Mouse (Mus musculus) C2C12 (cell line): ENCODE data around the gene Adgrb3. TPM values are rescaled to one million over a fixed set of nuclear protein-coding genes. Genes with fewer than 3 reads are reported as not detected.

ENCODE experiments used
- H3K27me3 ChIP-seq: one replicate; pipeline ENCODE4 v1.6.1; 2011; ENCODE audit not compliant: control insufficient read depth, insufficient read depth, insufficient read length
- H3K36me3 ChIP-seq: one replicate; pipeline ENCODE4 v1.6.1; 2011; ENCODE audit not compliant: control insufficient read depth, insufficient read depth
- H3K4me3 ChIP-seq: one replicate; pipeline ENCODE4 v1.5.1; 2011; ENCODE audit warnings: mild to moderate bottlenecking, control low read depth; ENCODE audit not compliant: poor library complexity, insufficient read depth, severe bottlenecking
- H3K79me2 ChIP-seq: one replicate; pipeline ENCODE4 v1.6.1; 2011; ENCODE audit not compliant: control insufficient read depth, insufficient read depth
- H3K79me3 ChIP-seq: one replicate; pipeline ENCODE4 v1.6.1; 2011; ENCODE audit warnings: low read depth, control low read depth
- H3ac ChIP-seq: one replicate; pipeline ENCODE3; 2011; ENCODE audit warnings: low read depth; ENCODE audit not compliant: control insufficient read depth, insufficient read length
- CEBPB ChIP-seq: IDR thresholded peaks from one replicate; pipeline ENCODE4 v1.6.1; 2011; ENCODE audit warnings: low read depth, mild to moderate bottlenecking, control low read depth, moderate library complexity
- CTCF ChIP-seq: IDR thresholded peaks from one replicate; pipeline ENCODE4 v1.5.1; 2011; ENCODE audit not compliant: control insufficient read depth, insufficient read depth, insufficient read length
- FOSL1 ChIP-seq: IDR thresholded peaks from one replicate; pipeline ENCODE4 v1.8.0; 2011; ENCODE audit warnings: mild to moderate bottlenecking, low read length; ENCODE audit not compliant: poor library complexity, insufficient read depth, severe bottlenecking
- MAX ChIP-seq: IDR thresholded peaks from one replicate; pipeline ENCODE4 v1.6.1; 2011; ENCODE audit warnings: mild to moderate bottlenecking, control low read depth
- MYOD1 ChIP-seq: IDR thresholded peaks from one replicate; pipeline ENCODE4 v1.6.1; 2011; ENCODE audit warnings: low read depth; ENCODE audit not compliant: control insufficient read depth, insufficient read length
- MYOG ChIP-seq: IDR thresholded peaks from one replicate; pipeline ENCODE4 v1.6.1; 2011; ENCODE audit not compliant: control insufficient read depth, insufficient read length; ENCODE audit errors: extremely low read depth
- USF1 ChIP-seq: IDR thresholded peaks from one replicate; pipeline ENCODE4 v1.6.1; 2011; ENCODE audit warnings: low read depth, mild to moderate bottlenecking, control low read depth, moderate library complexity
- polyA plus RNA-seq: library from polyadenylated mRNA; unstranded; fragments of >200 nt; fragmentation: generic; extraction: Trizol; gene quantifications from one replicate; pipeline ENCODE4 v1.2.1, GENCODE M21; 2012; ENCODE audit warnings: missing spikeins

Gene Adgrb3
- polyA plus RNA-seq, 1 experiment, result not detected

DNA sequence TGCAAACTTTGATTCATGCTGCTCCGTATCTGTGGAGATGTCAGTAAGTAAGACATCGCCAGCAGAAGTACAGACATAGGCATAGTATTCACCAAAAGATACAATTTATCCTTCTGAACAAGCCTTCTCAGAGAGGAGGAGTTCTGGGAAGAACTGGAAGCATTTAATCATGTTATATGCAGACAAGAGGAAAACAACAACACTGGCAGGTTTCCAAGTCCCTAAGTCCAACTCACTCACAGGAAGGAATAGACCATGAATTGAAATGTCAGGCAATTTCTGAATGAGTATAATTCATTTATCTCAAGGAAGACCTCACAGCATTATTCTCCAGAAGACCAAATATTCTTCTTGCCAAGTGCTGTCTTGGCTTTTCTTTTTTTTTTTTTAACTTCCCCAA is 408.8 kb downstream of the Adgrb3 start:
- Histone ChIP-seq H3ac (no peak overlapping the region), H3K79me3 (no peaks in the 10 kb centered on the region), H3K27me3 (no peaks in the 10 kb centered on the region), H3K79me2 (no peaks in the 10 kb centered on the region), H3K36me3 (no peaks in the 10 kb centered on the region), H3K4me3 (no peak overlapping the region)
- TF ChIP-seq USF1 (no peak), CEBPB (no peak), MYOG (no peak), CTCF (no peak), FOSL1 (no peak), MYOD1 (no peak), MAX (no peak)

DNA sequence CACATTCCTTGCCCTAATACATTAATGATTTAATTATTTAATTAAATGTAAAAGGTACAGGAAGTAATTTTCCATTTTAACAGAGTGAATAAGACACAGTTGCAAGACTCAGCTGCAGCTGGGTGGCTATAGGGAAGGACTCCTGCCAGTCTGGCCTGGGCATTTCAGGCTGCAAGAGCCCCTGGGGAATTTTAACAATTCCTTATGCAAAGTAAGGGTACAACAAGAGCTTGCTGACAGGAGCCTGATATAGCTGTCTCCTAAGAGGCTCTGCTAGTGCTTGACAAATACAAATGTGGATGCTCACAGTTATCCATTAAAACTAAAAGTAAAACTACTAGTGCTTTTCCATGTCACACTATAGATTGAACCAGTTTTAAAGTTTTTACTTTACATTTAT is 410.1 kb downstream of the Adgrb3 start:
- Histone ChIP-seq H3K36me3 (no peaks in the 10 kb centered on the region), H3K4me3 (no peak overlapping the region), H3K79me2 (no peaks in the 10 kb centered on the region), H3K27me3 (no peaks in the 10 kb centered on the region), H3ac (no peak overlapping the region), H3K79me3 (no peaks in the 10 kb centered on the region)
- TF ChIP-seq CEBPB, result no peak
- TF ChIP-seq CTCF, result no peak
- no peak for TF ChIP-seq USF1
- TF ChIP-seq MYOG, result no peak
- TF ChIP-seq MAX, result no peak
- no peak for TF ChIP-seq MYOD1
- TF ChIP-seq FOSL1, result no peak

DNA sequence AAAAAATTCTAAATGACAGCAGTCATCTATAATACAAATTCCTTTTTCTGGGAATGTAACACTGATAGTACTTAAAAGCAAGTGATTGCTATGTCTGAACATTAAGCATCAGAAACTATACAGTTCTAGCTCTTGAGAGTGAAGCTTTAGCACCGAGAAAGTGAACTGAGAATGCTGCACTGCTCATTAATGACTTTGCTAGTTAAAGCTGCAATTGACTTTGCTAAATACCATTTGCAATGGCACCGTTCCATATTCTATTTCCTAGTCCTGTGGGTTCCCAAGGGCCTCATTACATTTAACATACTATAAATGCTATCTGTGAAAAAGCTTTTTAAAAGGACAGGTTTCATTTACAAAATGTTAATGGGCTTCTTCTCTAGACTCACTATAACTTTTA is 414.4 kb downstream of the Adgrb3 start:
- H3K27me3 ChIP-seq, result no peaks in the 10 kb centered on the region
- no peak overlapping the region for H3ac ChIP-seq
- no peaks in the 10 kb centered on the region for H3K79me3 ChIP-seq
- H3K79me2 ChIP-seq, result no peaks in the 10 kb centered on the region
- H3K4me3 ChIP-seq, result no peak overlapping the region
- H3K36me3 ChIP-seq, result no peaks in the 10 kb centered on the region
- TF ChIP-seq FOSL1 (no peak), MAX (no peak), MYOG (no peak), USF1 (no peak), CEBPB (no peak), MYOD1 (no peak), CTCF (no peak)

DNA sequence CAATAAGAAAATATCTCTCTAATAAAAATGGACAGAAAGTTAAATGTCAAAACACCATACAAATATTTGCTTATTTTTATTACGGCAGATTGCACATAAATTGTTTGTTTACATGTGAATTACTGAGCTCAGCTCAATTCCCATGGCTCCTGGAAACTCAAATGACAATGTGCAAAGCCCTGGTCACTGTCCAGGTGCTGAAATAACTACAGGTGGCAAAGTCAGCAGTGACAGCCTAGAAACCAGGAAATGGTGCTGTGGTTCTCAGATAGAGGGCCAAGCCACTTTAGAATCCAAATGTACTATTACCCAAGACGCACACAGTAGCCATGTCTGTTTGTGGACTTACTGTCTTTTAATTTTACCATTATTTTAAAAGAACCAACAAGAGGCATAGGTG is 465.3 kb downstream of the Adgrb3 start:
- Histone ChIP-seq H3K79me2 (no peaks in the 10 kb centered on the region), H3K27me3 (no peaks in the 10 kb centered on the region)
- TF ChIP-seq USF1, result no peak
- TF ChIP-seq MYOG, result no peak
- no peak for TF ChIP-seq MAX
- TF ChIP-seq CEBPB, result no peak
- no peak for TF ChIP-seq FOSL1
- no peak for TF ChIP-seq CTCF
- TF ChIP-seq MYOD1, result no peak

DNA sequence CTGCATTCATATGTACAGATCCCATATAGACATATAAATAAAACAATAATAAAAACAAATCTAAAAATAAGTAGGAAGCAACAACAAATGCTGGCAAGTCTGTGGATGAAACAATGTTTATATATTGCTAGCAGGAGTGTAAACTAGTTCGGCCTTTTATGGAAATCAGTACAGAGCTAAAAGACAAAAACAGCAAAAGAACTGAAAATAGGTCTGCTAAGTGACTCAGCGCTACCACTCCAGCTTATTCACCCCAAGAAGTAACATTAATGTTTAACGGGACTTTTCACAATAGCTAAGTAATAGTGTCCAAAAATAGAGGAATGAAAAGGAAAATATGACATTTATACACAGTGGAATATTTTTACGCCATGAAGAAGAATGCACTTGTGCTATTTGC is 471.0 kb downstream of the Adgrb3 start:
- Histone ChIP-seq H3ac (no peak overlapping the region), H3K36me3 (no peaks in the 10 kb centered on the region)

More for the DNA sequence above, 465.3 kb downstream of the Adgrb3 start:
- Histone ChIP-seq H3ac (no peak overlapping the region), H3K36me3 (no peaks in the 10 kb centered on the region), H3K79me3 (no peaks in the 10 kb centered on the region), H3K4me3 (no peak overlapping the region)

DNA sequence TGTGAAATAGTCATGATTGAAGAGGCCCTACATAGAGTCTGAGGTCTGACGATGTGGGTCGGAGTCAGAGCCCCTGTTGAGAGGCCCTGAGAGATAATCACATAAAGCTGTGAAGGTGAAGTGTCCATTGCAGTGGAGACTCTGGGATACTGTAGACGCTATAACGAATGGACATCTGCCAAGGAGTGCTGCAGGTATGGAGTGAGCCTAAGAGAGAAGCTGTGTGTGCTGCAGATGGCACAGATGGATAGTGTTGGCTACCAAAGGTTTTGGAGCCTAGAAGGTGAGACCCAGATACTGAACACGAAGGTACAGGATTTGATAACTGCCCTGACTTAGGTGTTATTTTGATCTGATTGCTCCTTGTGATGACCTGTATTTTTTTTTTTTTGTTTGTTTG is 474.0 kb downstream of the Adgrb3 start:
- TF ChIP-seq CEBPB (no peak), CTCF (no peak), USF1 (no peak), MAX (no peak), FOSL1 (no peak), MYOD1 (no peak), MYOG (no peak)

More for the DNA sequence above, 471.0 kb downstream of the Adgrb3 start:
- H3K79me2 ChIP-seq, result no peaks in the 10 kb centered on the region
- TF ChIP-seq FOSL1 (no peak), MAX (no peak), CTCF (no peak), MYOG (no peak), CEBPB (no peak), USF1 (no peak), MYOD1 (no peak)
- H3K79me3 ChIP-seq, result no peaks in the 10 kb centered on the region
- no peaks in the 10 kb centered on the region for H3K27me3 ChIP-seq
- no peak overlapping the region for H3K4me3 ChIP-seq

More for the DNA sequence above, 474.0 kb downstream of the Adgrb3 start:
- Histone ChIP-seq H3K4me3 (no peak overlapping the region), H3K79me3 (no peaks in the 10 kb centered on the region), H3K27me3 (no peaks in the 10 kb centered on the region), H3ac (no peak overlapping the region), H3K79me2 (no peaks in the 10 kb centered on the region), H3K36me3 (no peaks in the 10 kb centered on the region)
